Mouse (Mus musculus) heart, postnatal 0 days (tissue): Measurements from ENCODE around the gene Rtbdn. TPM values are rescaled to one million over a fixed set of nuclear protein-coding genes. Genes with fewer than 3 reads are reported as not detected.

Experiments used
- ATAC-seq: fragments of 200-750 bp; cut with Nextera tagmentation; 2 replicates; pipeline ENCODE4 v1.8.0; 2017; ENCODE audit warnings: low read depth, moderate number of reproducible peaks, moderate library complexity; ENCODE audit not compliant: insufficient read depth
- DNase-seq: peaks from one replicate; pipeline ENCODE4 v3.0.0-alpha.2; 2016; ENCODE audit warnings: low spot score
- H3K27ac ChIP-seq: fragments of 300-500 bp; sonication (generic); 2 replicates; pipeline ENCODE4 v1.5.1; 2014; ENCODE audit warnings: low read depth, mild to moderate bottlenecking
- H3K27me3 ChIP-seq: fragments of 300-500 bp; sonication (generic); 2 replicates; pipeline ENCODE4 v1.6.1; 2014; ENCODE audit warnings: low read length, mixed read lengths; ENCODE audit not compliant: control insufficient read depth, insufficient read depth
- H3K36me3 ChIP-seq: fragments of 300-500 bp; sonication (generic); replicated peaks from 2 replicates; pipeline ENCODE4 v1.6.1; 2014; ENCODE audit warnings: low read length, mixed read lengths; ENCODE audit not compliant: control insufficient read depth, insufficient read depth
- H3K4me1 ChIP-seq: fragments of 300-500 bp; sonication (generic); 2 replicates; pipeline ENCODE4 v1.6.1; 2014; ENCODE audit warnings: antibody characterized with exemption; ENCODE audit not compliant: control insufficient read depth, insufficient read depth
- H3K4me2 ChIP-seq: fragments of 300-500 bp; sonication (generic); 2 replicates; pipeline ENCODE4 v1.6.1; 2014; ENCODE audit warnings: low read depth, mild to moderate bottlenecking, low read length, moderate library complexity
- H3K4me3 ChIP-seq: fragments of 300-500 bp; sonication (generic); 2 replicates; pipeline ENCODE4 v1.5.1; 2014; ENCODE audit warnings: low read depth, low read length
- H3K9ac ChIP-seq: fragments of 300-500 bp; sonication (generic); replicated peaks from 2 replicates; pipeline ENCODE4 v1.6.1; 2014; ENCODE audit warnings: low read depth, low read length, mixed read lengths
- H3K9me3 ChIP-seq: fragments of 300-500 bp; sonication (generic); replicated peaks from 2 replicates; pipeline ENCODE4 v1.6.1; 2016; ENCODE audit warnings: low read length; ENCODE audit not compliant: control insufficient read depth
- CTCF ChIP-seq: IDR thresholded peaks from 2 replicates; pipeline ENCODE4 v1.5.1; 2016; ENCODE audit warnings: antibody characterized with exemption, control low read depth, low read depth
- EP300 ChIP-seq: IDR thresholded peaks from 2 replicates; pipeline ENCODE4 v1.6.1; 2016; ENCODE audit warnings: antibody characterized with exemption, low read depth
- WGBS: fragments of 180-500 bp; shearing (Covaris S2); extraction: QIAGEN DNeasy Blood & Tissue Kit; methylation state at CpG from one replicate; pipeline ENCODE4 v1.1.7; 2014; 5-methylcytosine and 5-hydroxymethylcytosine counted together
- polyA plus RNA-seq: library from polyadenylated mRNA; unstranded; fragments of >200 nt; fragmentation: Nextera tagmentation; extraction: Ambion mirVana; gene quantifications from 2 replicates; pipeline ENCODE4 v1.2.1, GENCODE M21; 2015
- total RNA-seq: library from RNA; depleted of rRNA; stranded (reverse); fragments of >200 nt; gene quantifications from 2 replicates; pipeline ENCODE4 v1.2.3, GENCODE M21; 2014; ENCODE audit warnings: low replicate concordance

Gene Rtbdn
- total and polyA plus RNA-seq, 2 experiments from 2014 or later: 0.10 TPM; not detected in 1

DNA sequence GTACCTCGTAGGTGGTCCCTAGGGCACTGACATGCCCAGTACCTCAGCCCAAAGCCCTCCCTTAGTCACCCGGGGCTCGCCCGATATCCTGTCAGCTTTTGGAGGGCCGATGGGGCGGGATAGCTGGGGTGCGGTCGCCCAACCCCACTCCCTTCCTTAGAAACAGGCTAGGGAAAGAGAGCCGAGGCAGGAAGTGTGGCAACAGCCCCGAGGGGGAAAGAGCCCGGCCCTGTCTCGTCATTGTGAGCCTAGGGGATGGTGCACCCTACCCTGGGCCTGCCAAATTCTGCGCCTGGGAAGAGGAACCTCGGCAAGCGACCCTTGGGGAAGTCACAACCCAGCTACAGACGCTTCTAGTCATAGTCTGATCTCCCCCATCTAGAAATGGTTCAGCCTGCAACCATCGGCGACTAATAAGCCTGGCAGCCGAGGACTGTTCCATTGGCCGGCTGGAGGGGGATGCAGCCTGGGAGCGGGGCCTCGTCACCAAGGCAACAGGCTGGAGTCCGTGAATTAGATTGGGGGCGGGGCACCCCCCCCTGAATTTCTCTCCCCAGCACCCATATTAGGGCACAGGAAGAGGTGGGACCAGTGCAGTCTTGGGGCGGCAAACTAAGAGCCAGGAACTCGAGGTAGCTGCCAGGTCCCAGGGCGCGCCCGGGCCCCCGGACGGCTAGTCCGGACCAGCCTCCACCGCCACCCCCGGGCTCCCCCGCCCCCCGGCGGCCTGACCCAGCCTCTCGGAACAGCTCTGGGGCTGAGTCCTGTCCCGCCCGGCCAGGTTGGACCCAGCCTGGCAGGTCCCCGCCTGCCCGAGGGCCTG is 33.0 kb downstream of the Rtbdn start:
- peak overlapping the region; percentile 92 for H3K4me2 ChIP-seq
- H3K9ac ChIP-seq: peak overlapping the region; percentile 56
- no peaks in the 10 kb centered on the region for H3K9me3 ChIP-seq
- DNase-seq: peak; percentile 90
- H3K36me3 ChIP-seq: no peaks in the 10 kb centered on the region
- peak overlapping the region; percentile 63 for H3K4me3 ChIP-seq
- WGBS: 4% methylated on average over 39 of the region's 42 CpGs
- peaks cover 36% of the 10 kb centered on the region for H3K4me1 ChIP-seq
- 0 out of 2 replicates have a peak, but pooled peaks have one; percentile 49 for TF ChIP-seq EP300
- TF ChIP-seq CTCF: no peak
- no peaks in the 10 kb centered on the region for H3K27me3 ChIP-seq
- ATAC-seq: peak; percentile 33
- H3K27ac ChIP-seq: peak overlapping the region; percentile 92

DNA sequence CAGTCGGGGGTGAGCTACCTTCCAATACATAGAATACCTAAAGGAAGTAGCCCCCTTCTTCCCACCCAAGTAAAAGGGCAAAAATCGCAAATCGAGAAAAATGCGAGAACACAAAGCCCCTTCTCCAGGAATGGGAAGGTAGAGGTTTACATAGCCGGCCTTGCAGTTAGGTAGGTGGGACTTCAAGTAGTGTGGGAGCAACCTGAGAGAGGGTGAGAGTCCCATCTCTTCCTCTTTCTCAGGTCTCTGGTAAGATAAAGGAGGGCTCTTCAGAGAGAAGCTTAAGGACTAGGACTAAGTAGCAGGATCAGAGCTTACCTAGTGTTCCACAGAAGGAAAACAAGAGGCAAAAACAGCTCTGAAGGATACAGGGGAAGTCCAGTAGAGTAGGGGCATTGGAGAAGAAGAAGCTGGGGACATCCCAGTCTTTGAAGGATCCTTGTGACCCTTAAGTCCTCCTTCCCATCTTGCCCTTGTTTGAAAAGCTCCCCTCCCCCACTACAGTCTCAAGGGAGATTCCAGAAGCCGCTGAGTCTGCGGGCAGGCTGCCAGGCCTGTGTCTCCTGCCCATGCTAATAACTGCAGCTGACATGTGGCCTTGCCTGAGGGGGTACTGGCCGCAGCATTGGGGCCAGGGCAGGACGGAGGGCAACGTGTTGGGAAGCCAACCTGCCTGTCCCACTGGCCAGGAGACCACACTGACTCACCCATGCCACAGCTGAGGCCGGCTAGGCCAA is 34.0 kb downstream of the Rtbdn start:
- Histone ChIP-seq H3K4me2 (peak overlapping the region; percentile 92), H3K27me3 (no peaks in the 10 kb centered on the region), H3K4me1 (peaks cover 45% of the 10 kb centered on the region), H3K27ac (peak overlapping the region; percentile 92), H3K9ac (no peak overlapping the region), H3K4me3 (peak overlapping the region; percentile 63), H3K36me3 (no peaks in the 10 kb centered on the region), H3K9me3 (no peaks in the 10 kb centered on the region)
- WGBS: 21% methylated on average over 11 of the region's 11 CpGs
- no peak for TF ChIP-seq EP300
- TF ChIP-seq CTCF: no peak
- DNase-seq (peak; percentile 49), ATAC-seq (no peak)

DNA sequence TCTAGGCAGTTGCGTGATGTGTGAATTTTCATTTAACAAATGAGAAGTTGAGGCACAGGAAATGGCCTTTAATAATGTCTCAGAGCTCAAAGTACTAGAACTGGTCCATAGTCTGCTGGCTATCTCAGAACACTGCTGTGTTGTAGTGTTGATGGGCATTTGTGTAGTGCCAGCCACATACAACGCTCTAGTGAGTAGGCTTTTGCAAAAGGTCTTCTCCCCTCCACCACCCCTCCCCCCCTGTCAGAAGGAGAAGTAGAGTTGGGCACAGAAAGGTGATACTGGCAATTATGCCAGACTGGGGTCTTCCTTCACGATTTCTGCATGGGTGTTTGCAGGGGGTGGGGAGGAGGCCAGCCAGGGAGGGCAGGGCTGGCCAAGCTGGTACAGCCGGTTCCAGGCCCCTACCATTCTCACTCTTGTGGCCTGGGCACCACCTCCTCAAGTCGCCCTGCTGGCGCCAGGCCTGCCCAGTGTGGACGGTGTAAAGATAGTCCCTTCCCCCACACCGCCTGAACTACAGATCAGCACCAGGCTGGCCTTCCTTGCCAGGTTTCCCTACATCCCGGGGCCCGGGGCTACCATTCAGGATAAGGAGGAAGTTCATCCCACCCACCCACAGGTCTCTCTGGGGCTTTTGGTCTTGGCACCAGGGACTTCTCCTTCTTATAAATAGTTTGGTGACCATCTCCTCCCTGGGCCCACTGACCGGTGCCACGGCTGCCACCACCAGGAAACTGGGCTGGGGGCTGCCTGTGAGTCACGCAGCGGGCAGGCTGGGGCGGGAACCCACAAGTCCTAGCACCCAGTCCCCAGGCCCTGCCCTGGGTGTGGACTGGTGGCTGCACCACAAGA is 35.1 kb downstream of the Rtbdn start:
- H3K27me3 ChIP-seq: no peaks in the 10 kb centered on the region
- 74% methylated on average over 12 of the region's 15 CpGs for WGBS
- DNase-seq (no peak), ATAC-seq (no peak)
- H3K9me3 ChIP-seq: no peaks in the 10 kb centered on the region
- H3K9ac ChIP-seq: no peak overlapping the region
- H3K4me3 ChIP-seq: no peak overlapping the region
- peaks cover 43% of the 10 kb centered on the region for H3K4me1 ChIP-seq
- H3K36me3 ChIP-seq: no peaks in the 10 kb centered on the region
- TF ChIP-seq EP300: no peak
- TF ChIP-seq CTCF: no peak
- no peak overlapping the region for H3K4me2 ChIP-seq
- H3K27ac ChIP-seq: peak overlapping the region; percentile 92; the same call in 1 of the 2 replicates

DNA sequence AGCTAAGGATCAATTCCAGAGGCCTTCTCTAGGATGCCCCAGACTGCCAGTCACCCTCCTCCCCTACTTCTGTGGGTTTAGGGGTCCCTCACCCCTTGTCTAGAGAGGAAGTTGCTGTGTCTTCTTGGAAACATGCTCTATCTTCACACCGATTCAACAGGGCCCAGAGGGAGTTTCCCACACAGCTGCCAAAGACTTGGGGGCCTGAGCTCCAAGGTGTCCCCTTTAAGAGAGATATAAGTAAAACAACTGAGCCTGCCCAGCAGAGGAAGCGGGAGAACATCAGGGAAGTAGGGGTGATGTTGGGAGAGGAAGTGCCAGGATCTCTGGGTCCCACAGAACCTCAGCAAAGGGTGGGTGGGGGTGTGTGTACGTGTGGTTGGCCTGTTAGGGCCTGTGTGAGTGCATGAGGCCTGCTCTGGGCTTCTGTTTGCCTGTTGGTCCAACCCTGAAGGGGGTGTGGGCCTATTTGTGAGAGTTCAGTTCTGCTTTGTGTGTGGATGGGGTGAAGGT is 35.8 kb downstream of the Rtbdn start:
- Histone ChIP-seq H3K4me1 (peaks cover 43% of the 10 kb centered on the region), H3K9ac (no peak overlapping the region), H3K27me3 (no peaks in the 10 kb centered on the region), H3K9me3 (no peaks in the 10 kb centered on the region), H3K4me2 (no peak overlapping the region), H3K27ac (0 out of 2 replicates have a peak overlapping the region, but pooled peaks have one; percentile 36), H3K4me3 (no peak overlapping the region), H3K36me3 (no peaks in the 10 kb centered on the region)
- DNase-seq (no peak), ATAC-seq (no peak)
- TF ChIP-seq CTCF: no peak
- no peak for TF ChIP-seq EP300
- WGBS: 57% methylated on average over 3 of the region's 3 CpGs
